Mouse (Mus musculus): ENCODE results near the gene Ncoa4. TPM values are rescaled to one million over a fixed set of nuclear protein-coding genes. Genes with fewer than 3 reads are reported as not detected.

The Ncoa4 gene
- polyA plus RNA-seq, 1 experiment from 2014 or later, result 97.2 TPM

DNA sequence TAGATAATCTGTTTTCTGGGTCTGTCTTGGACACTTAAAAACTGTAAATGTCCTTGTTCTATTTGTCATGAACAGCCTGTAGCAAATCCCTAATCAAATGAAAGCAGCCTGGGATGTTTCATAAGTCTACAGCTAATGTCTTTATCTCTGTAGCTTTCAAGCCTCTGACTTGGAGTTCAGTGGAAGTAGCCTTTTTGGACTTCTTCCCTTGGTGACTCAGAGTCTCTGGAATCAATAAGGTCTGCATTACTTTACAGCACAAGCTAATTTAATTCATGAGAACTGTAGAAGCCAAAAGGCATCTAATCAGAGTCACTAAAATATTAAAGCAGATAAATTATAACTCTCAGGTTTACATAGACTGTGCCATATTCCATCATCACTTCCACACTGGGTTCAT, 66.9 kb downstream of the Ncoa4 start:
- TF ChIP-seq CTCF (IDR thresholded peaks at IDR 0.05; ENCODE audit: low read depth), result no peak
- H3K9me3 ChIP-seq (replicated peaks; ENCODE audit: low read length), result no peaks in the 10 kb centered on the region
- H3K9ac ChIP-seq (ENCODE audit: low read depth, low read length), result no peak overlapping the region
- H3K36me3 ChIP-seq (ENCODE audit: insufficient read depth, low read length), result no peaks in the 10 kb centered on the region; the same call in 1 of the 2 replicates
- H3K4me1 ChIP-seq (replicated peaks; ENCODE audit: insufficient read depth, low read length), result no peaks in the 10 kb centered on the region
- ATAC-seq (replicated peaks; ENCODE audit: low FRiP score, low read depth) (no peak), DNase-seq (ENCODE audit: low spot score) (no peak)
- no peaks in the 10 kb centered on the region for H3K27me3 ChIP-seq (ENCODE audit: insufficient read depth, low read length)
- no peak overlapping the region for H3K4me2 ChIP-seq (ENCODE audit: low read length)
- no peak overlapping the region for H3K27ac ChIP-seq
- no peak overlapping the region for H3K4me3 ChIP-seq (replicated peaks; ENCODE audit: low read depth, low read length)

DNA sequence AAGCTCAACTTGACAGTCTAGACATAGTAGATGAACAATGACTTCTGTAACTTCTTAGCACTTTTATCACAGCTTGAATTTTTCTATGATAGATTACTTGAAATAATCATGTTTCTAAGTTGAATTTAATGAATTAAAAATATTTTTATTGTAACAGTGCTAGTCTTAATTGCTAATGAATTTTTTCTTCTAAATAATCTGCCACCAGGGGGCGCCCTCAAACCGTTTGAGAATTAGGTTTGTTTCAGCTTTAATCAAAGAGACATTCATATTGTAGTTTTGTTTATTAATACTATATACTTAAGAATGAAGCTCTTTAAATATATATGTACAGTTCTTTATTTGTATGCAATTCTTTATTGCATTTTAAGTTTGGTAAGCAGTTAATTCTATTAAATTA, 69.3 kb downstream of the Ncoa4 start:
- peak; percentile 78 for DNase-seq (ENCODE audit: low spot score)
- H3K4me2 ChIP-seq (ENCODE audit: low read length), result no peak overlapping the region
- ATAC-seq (replicated peaks; ENCODE audit: low FRiP score, low read depth), result no peak
- peaks cover 2% of the 10 kb centered on the region; the same call in 1 of the 2 replicates for H3K36me3 ChIP-seq (ENCODE audit: insufficient read depth, low read length)
- no peaks in the 10 kb centered on the region for H3K27me3 ChIP-seq (ENCODE audit: insufficient read depth, low read length)
- no peak overlapping the region for H3K27ac ChIP-seq
- no peak overlapping the region for H3K4me3 ChIP-seq (replicated peaks; ENCODE audit: low read depth, low read length)
- no peaks in the 10 kb centered on the region for H3K9me3 ChIP-seq (replicated peaks; ENCODE audit: low read length)
- peak; percentile 76 for TF ChIP-seq CTCF (IDR thresholded peaks at IDR 0.05; ENCODE audit: low read depth)
- 1% methylated on average over 2 of the region's 2 CpGs for WGBS
- no peak overlapping the region for H3K9ac ChIP-seq (ENCODE audit: low read depth, low read length)
- no peaks in the 10 kb centered on the region for H3K4me1 ChIP-seq (replicated peaks; ENCODE audit: insufficient read depth, low read length)

Other genes starting within 250 kb of the Ncoa4 start
- 0.28 and 0.34 TPM in 2 replicates for gene Galnt15, start 130.9 kb upstream of the Ncoa4 start, polyA plus RNA-seq (2015; fragmentation: Nextera tagmentation; extraction: Ambion mirVana)
- gene Oxnad1, start 74.5 kb upstream of the Ncoa4 start, polyA plus RNA-seq (2015; fragmentation: Nextera tagmentation; extraction: Ambion mirVana), result 30.3 and 31.6 TPM in 2 replicates
- gene Dph3, start 74.1 kb upstream of the Ncoa4 start, polyA plus RNA-seq (2015; fragmentation: Nextera tagmentation; extraction: Ambion mirVana), result 109 and 116 TPM in 2 replicates
- not detected in 2 replicates for gene Msmb, start 17.8 kb upstream of the Ncoa4 start, polyA plus RNA-seq (2015; fragmentation: Nextera tagmentation; extraction: Ambion mirVana)
- 305 and 316 TPM in 2 replicates for gene Timm23, start 42.0 kb downstream of the Ncoa4 start, polyA plus RNA-seq (2015; fragmentation: Nextera tagmentation; extraction: Ambion mirVana)
- 33.3 and 34.8 TPM in 2 replicates for gene Parg, start 42.1 kb downstream of the Ncoa4 start, polyA plus RNA-seq (2015; fragmentation: Nextera tagmentation; extraction: Ambion mirVana)
- 6.7 and 6.8 TPM in 2 replicates for gene Ogdhl, start 162.2 kb downstream of the Ncoa4 start, polyA plus RNA-seq (2015; fragmentation: Nextera tagmentation; extraction: Ambion mirVana)
- not detected in 2 replicates for gene 1700024G13Rik, start 228.5 kb downstream of the Ncoa4 start, polyA plus RNA-seq (2015; fragmentation: Nextera tagmentation; extraction: Ambion mirVana)